ENCODE assay signal across 8 mouse cellular contexts in genomic region chr13:113794705-113795655, GRCm38 (mm10). TPM values are rescaled to one million over a fixed set of nuclear protein-coding genes. Genes with fewer than 3 reads are reported as not detected.
A peak's percentile ranks its signal among the peaks of the same experiment; 100 is the strongest.
DNase-seq lines count a peak whose midpoint lies in the region; ATAC-seq and TF ChIP-seq lines count a peak whose summit lies in the region.

No protein-coding gene starts in this region.

- H3K4me2 ChIP-seq in embryonic facial prominence, embryonic 15.5 days (replicated peaks): peak overlapping the region; percentile 73
- peak overlapping the region; percentile 83 for H3K4me2 ChIP-seq in heart, embryonic 13.5 days
- H3K4me2 ChIP-seq in liver, embryonic 16.5 days (ENCODE audit: low read depth, low read length): peak overlapping the region; percentile 95
- peak overlapping the region; percentile 75 for H3K4me2 ChIP-seq in neural tube, embryonic 11.5 days (ENCODE audit: low read depth)

- TF ChIP-seq CTCF in ES-Bruce4 (IDR thresholded peaks at IDR 0.05; ENCODE audit: low read depth, low read length): no peak

- H3K36me3 ChIP-seq in ES-Bruce4 (ENCODE audit: control insufficient read depth, insufficient read depth, low read length, poor library complexity, severe bottlenecking): no peaks in the 10 kb centered on the region
- no peaks in the 10 kb centered on the region for H3K36me3 ChIP-seq in embryonic facial prominence, embryonic 15.5 days
- 0 out of 2 replicates have a peak, but pooled peaks cover 3% of the 10 kb centered on the region for H3K36me3 ChIP-seq in heart, embryonic 13.5 days
- no peaks in the 10 kb centered on the region for H3K36me3 ChIP-seq in liver, embryonic 16.5 days (ENCODE audit: control insufficient read depth, insufficient read depth)
- H3K36me3 ChIP-seq in neural tube, embryonic 11.5 days (ENCODE audit: control insufficient read depth, insufficient read depth, low read length): no peaks in the 10 kb centered on the region

- no peaks in the 10 kb centered on the region for H3K9me3 ChIP-seq in ES-Bruce4 (replicated peaks; ENCODE audit: control insufficient read depth, insufficient read depth, low read length, poor library complexity, severe bottlenecking)
- H3K9me3 ChIP-seq in embryonic facial prominence, embryonic 15.5 days (replicated peaks): no peaks in the 10 kb centered on the region
- H3K9me3 ChIP-seq in heart, embryonic 13.5 days: no peaks in the 10 kb centered on the region
- H3K9me3 ChIP-seq in liver, embryonic 16.5 days (replicated peaks; ENCODE audit: control insufficient read depth, low read length): no peaks in the 10 kb centered on the region
- H3K9me3 ChIP-seq in neural tube, embryonic 11.5 days (ENCODE audit: control insufficient read depth, low read length): no peaks in the 10 kb centered on the region

- peak overlapping the region; percentile 96 for H3K4me3 ChIP-seq in ES-Bruce4 (ENCODE audit: low read depth, low read length)
- H3K4me3 ChIP-seq in embryonic facial prominence, embryonic 15.5 days (replicated peaks): peak overlapping the region; percentile 83
- peak overlapping the region; percentile 87 for H3K4me3 ChIP-seq in heart, embryonic 13.5 days
- H3K4me3 ChIP-seq in liver, embryonic 16.5 days (ENCODE audit: low read depth, low read length): peak overlapping the region; percentile 91
- H3K4me3 ChIP-seq in neural tube, embryonic 11.5 days (ENCODE audit: low read depth, low read length): peak overlapping the region; percentile 74

- TF ChIP-seq EP300 in ES-Bruce4 (IDR thresholded peaks at IDR 0.05; ENCODE audit: insufficient read depth, low read depth, low read length): 0 out of 2 replicates have a peak, but pooled peaks have one; percentile 52

- no peak for TF ChIP-seq POLR2A in ES-Bruce4 (IDR thresholded peaks at IDR 0.05; ENCODE audit: insufficient read depth, low read length)

- H3K27me3 ChIP-seq in ES-Bruce4 (ENCODE audit: control insufficient read depth, insufficient read depth, low read length, poor library complexity, severe bottlenecking): no peaks in the 10 kb centered on the region
- no peaks in the 10 kb centered on the region for H3K27me3 ChIP-seq in embryonic facial prominence, embryonic 15.5 days
- H3K27me3 ChIP-seq in heart, embryonic 13.5 days (replicated peaks): no peaks in the 10 kb centered on the region
- H3K27me3 ChIP-seq in liver, embryonic 16.5 days (ENCODE audit: control insufficient read depth, insufficient read depth, low read depth, low read length): no peaks in the 10 kb centered on the region
- no peaks in the 10 kb centered on the region for H3K27me3 ChIP-seq in neural tube, embryonic 11.5 days (ENCODE audit: control insufficient read depth, insufficient read depth, low read length)

- peak overlapping the region; percentile 75 for H3K27ac ChIP-seq in ES-Bruce4 (ENCODE audit: insufficient read depth, low read length)
- peak overlapping the region; percentile 93 for H3K27ac ChIP-seq in embryonic facial prominence, embryonic 15.5 days (replicated peaks)
- H3K27ac ChIP-seq in heart, embryonic 13.5 days (replicated peaks): peak overlapping the region; percentile 92
- peak overlapping the region; percentile 94 for H3K27ac ChIP-seq in liver, embryonic 16.5 days (ENCODE audit: low read length)
- H3K27ac ChIP-seq in neural tube, embryonic 11.5 days (ENCODE audit: low read depth, low read length): peak overlapping the region; percentile 65; the same call in 1 of the 2 replicates

- H3K4me1 ChIP-seq in ES-Bruce4 (ENCODE audit: control insufficient read depth, insufficient read depth, low read length): no peaks in the 10 kb centered on the region
- H3K4me1 ChIP-seq in embryonic facial prominence, embryonic 15.5 days: peaks cover 19% of the 10 kb centered on the region
- H3K4me1 ChIP-seq in heart, embryonic 13.5 days: peaks cover 28% of the 10 kb centered on the region
- H3K4me1 ChIP-seq in liver, embryonic 16.5 days (ENCODE audit: control insufficient read depth, low read depth, low read length): peaks cover 20% of the 10 kb centered on the region
- H3K4me1 ChIP-seq in neural tube, embryonic 11.5 days (ENCODE audit: control insufficient read depth, insufficient read depth, low read length): peaks cover 6% of the 10 kb centered on the region

- peak overlapping the region; percentile 89 for H3K9ac ChIP-seq in ES-Bruce4 (ENCODE audit: low read depth, poor library complexity, severe bottlenecking)
- H3K9ac ChIP-seq in embryonic facial prominence, embryonic 15.5 days: peak overlapping the region; percentile 91
- H3K9ac ChIP-seq in heart, embryonic 13.5 days: peak overlapping the region; percentile 97
- peak overlapping the region; percentile 94 for H3K9ac ChIP-seq in liver, embryonic 16.5 days (ENCODE audit: low read depth, low read length)
- peak overlapping the region; percentile 88 for H3K9ac ChIP-seq in neural tube, embryonic 11.5 days (ENCODE audit: low read length)

- under 1% methylated on average over 52 of the region's 52 CpGs for WGBS in embryonic facial prominence, embryonic 15.5 days
- 2% methylated on average over 52 of the region's 52 CpGs for WGBS in heart, embryonic 13.5 days
- 2% methylated on average over 49 of the region's 52 CpGs for WGBS in liver, embryonic 16.5 days (ENCODE audit: insufficient replicate concordance)
- WGBS in neural tube, embryonic 11.5 days: 3% methylated on average over 52 of the region's 52 CpGs

- peak; percentile 45 for ATAC-seq in embryonic facial prominence, embryonic 15.5 days (ENCODE audit: insufficient number of reproducible peaks, low FRiP score, low TSS enrichment, low read depth)
- ATAC-seq in heart, embryonic 13.5 days (ENCODE audit: extremely low read depth, insufficient number of reproducible peaks, low FRiP score, low TSS enrichment): peak; percentile 9; the same call in 1 of the 2 replicates
- ATAC-seq in liver, embryonic 16.5 days (ENCODE audit: low read depth): peak; percentile 28
- ATAC-seq in neural tube, embryonic 11.5 days (ENCODE audit: insufficient read depth, low FRiP score, low TSS enrichment): peak; percentile 61

- DNase-seq in adrenal gland, postnatal 10 days: peak; percentile 66
- peak; percentile 80 for DNase-seq in kidney, postnatal 14 days
- DNase-seq in neural tube, embryonic 11.5 days (ENCODE audit: low spot score): peak; percentile 61
- peak; percentile 37 to 39 for DNase-seq in thymus, postnatal 36 days

RNA-seq across cellular contexts. Expression of gene Arl15, which starts 0.7 kb away (rescaled TPM):
- polyA plus RNA-seq in ES-Bruce4 (2011; ENCODE audit: insufficient read depth, insufficient read length, low read depth, missing spikeins): 53.3 and 57.0 TPM in 2 replicates
- 10 to 100 TPM; 24.1 to 25.5 TPM for total RNA-seq in adrenal gland, postnatal 10 days (2021)
- polyA plus RNA-seq in embryonic facial prominence, embryonic 15.5 days (2015; fragmentation: Nextera tagmentation; extraction: Ambion mirVana): 10.9 and 11.5 TPM in 2 replicates
- polyA plus RNA-seq in heart, embryonic 13.5 days (2015; fragmentation: Nextera tagmentation; extraction: Ambion mirVana): 6.1 and 6.8 TPM in 2 replicates
- polyA plus RNA-seq in liver, embryonic 16.5 days (2015; fragmentation: Nextera tagmentation; extraction: Ambion mirVana): 2.8 and 2.9 TPM in 2 replicates
- polyA plus RNA-seq in neural tube, embryonic 11.5 days (2014; fragmentation: Nextera tagmentation; extraction: Ambion mirVana): 9.5 and 11.0 TPM in 2 replicates

Comparison
In these comparisons a context has a peak if more than half of its experiments do, and no peak if none do; other contexts are left out.
1. Peak in every context shown above with its lines: DNase-seq, ATAC-seq, H3K4me3 ChIP-seq and H3K27ac ChIP-seq.
2. ATAC-seq: peak in every context shown above with its lines; median percentile 61 in neural tube, embryonic 11.5 days; 45 in embryonic facial prominence, embryonic 15.5 days; 28 in liver, embryonic 16.5 days; 9 in heart, embryonic 13.5 days.